9 mouse cellular contexts compared by ENCODE assay signal in genomic region chr19:27395481-27395880, GRCm38 (mm10). TPM values are rescaled to one million over a fixed set of nuclear protein-coding genes. Genes with fewer than 3 reads are reported as not detected.
DNase-seq lines count a peak whose midpoint lies in the region; ATAC-seq lines count a peak whose summit lies in the region.
"Had no signal": no experiment of that assay in that cellular context is flagged by ENCODE, and none has a peak within 500 bp of the region (broad histone marks: within the 10 kb centered on the region; RNA-seq: fewer than 3 reads in every experiment).

No protein-coding gene starts in this region.

- ATAC-seq in heart, embryonic 12.5 days (ENCODE audit: insufficient number of reproducible peaks, low FRiP score) = peak; percentile 53; the same call in 1 of the 2 replicates
- ATAC-seq in embryonic facial prominence, embryonic 15.5 days (ENCODE audit: insufficient number of reproducible peaks, low FRiP score, low TSS enrichment, low read depth) = 0 out of 2 replicates have a peak, but pooled peaks have one; percentile 63
- ATAC-seq in limb, embryonic 15.5 days (ENCODE audit: insufficient number of reproducible peaks, low FRiP score, low TSS enrichment, low read depth) = 0 out of 2 replicates have a peak, but pooled peaks have one; percentile 30

- WGBS in heart, embryonic 12.5 days = 85% methylated on average over 8 of the region's 8 CpGs
- WGBS in embryonic facial prominence, embryonic 15.5 days = 88% methylated on average over 8 of the region's 8 CpGs
- WGBS in limb, embryonic 15.5 days = 88% methylated on average over 8 of the region's 8 CpGs

- DNase-seq in heart, adult 9 months (ENCODE audit: low spot score in 2 of 2) = no peak
- peak; percentile 17 for DNase-seq in A20 (ENCODE audit: low read depth, low spot score)
- no peak for DNase-seq in right cerebral cortex, postnatal 36 days (ENCODE audit: low spot score in 2 of 2)
- DNase-seq in ovary, postnatal 10 days (ENCODE audit: low spot score) = no peak
- no peak for DNase-seq in left cerebral cortex, adult 9 months (ENCODE audit: low spot score in 2 of 2)
- DNase-seq: heart, postnatal 36 days had no signal

- no peak overlapping the region for H3K27ac ChIP-seq in heart, embryonic 12.5 days (ENCODE audit: poor library complexity, severe bottlenecking)
- no peak overlapping the region for H3K27ac ChIP-seq in embryonic facial prominence, embryonic 15.5 days (replicated peaks)
- H3K27ac ChIP-seq in limb, embryonic 15.5 days = no peak overlapping the region

- peaks cover 74% of the 10 kb centered on the region for H3K36me3 ChIP-seq in heart, embryonic 12.5 days
- H3K36me3 ChIP-seq in embryonic facial prominence, embryonic 15.5 days = peaks cover 76% of the 10 kb centered on the region
- H3K36me3 ChIP-seq in limb, embryonic 15.5 days = peaks cover 84% of the 10 kb centered on the region

- peaks cover 16% of the 10 kb centered on the region; the same call in 1 of the 2 replicates for H3K4me1 ChIP-seq in heart, embryonic 12.5 days (replicated peaks)
- H3K4me1 ChIP-seq in embryonic facial prominence, embryonic 15.5 days = no peaks in the 10 kb centered on the region
- H3K4me1 ChIP-seq in limb, embryonic 15.5 days = no peaks in the 10 kb centered on the region

- no peak overlapping the region for H3K9ac ChIP-seq in heart, embryonic 12.5 days
- H3K9ac ChIP-seq in embryonic facial prominence, embryonic 15.5 days = no peak overlapping the region
- no peak overlapping the region for H3K9ac ChIP-seq in limb, embryonic 15.5 days

- H3K4me3 ChIP-seq in heart, embryonic 12.5 days = no peak overlapping the region
- H3K4me3 ChIP-seq in embryonic facial prominence, embryonic 15.5 days (replicated peaks) = no peak overlapping the region
- no peak overlapping the region for H3K4me3 ChIP-seq in limb, embryonic 15.5 days

- no peak overlapping the region for H3K4me2 ChIP-seq in heart, embryonic 12.5 days
- H3K4me2 ChIP-seq in embryonic facial prominence, embryonic 15.5 days (replicated peaks) = no peak overlapping the region
- no peak overlapping the region for H3K4me2 ChIP-seq in limb, embryonic 15.5 days

- H3K27me3 ChIP-seq in heart, embryonic 12.5 days (replicated peaks) = no peaks in the 10 kb centered on the region
- H3K27me3 ChIP-seq in embryonic facial prominence, embryonic 15.5 days = no peaks in the 10 kb centered on the region
- no peaks in the 10 kb centered on the region for H3K27me3 ChIP-seq in limb, embryonic 15.5 days

- no peaks in the 10 kb centered on the region for H3K9me3 ChIP-seq in heart, embryonic 12.5 days (replicated peaks)
- no peaks in the 10 kb centered on the region for H3K9me3 ChIP-seq in embryonic facial prominence, embryonic 15.5 days (replicated peaks)
- H3K9me3 ChIP-seq in limb, embryonic 15.5 days = no peaks in the 10 kb centered on the region

RNA-seq across cellular contexts. Expression of gene Pum3, which starts 34.1 kb away (rescaled TPM):
- polyA plus RNA-seq in heart, embryonic 12.5 days (2016; fragmentation: Nextera tagmentation; extraction: Ambion mirVana) = 56.6 and 61.7 TPM in 2 replicates
- 64.0 and 65.7 TPM in 2 replicates for polyA plus RNA-seq in embryonic facial prominence, embryonic 15.5 days (2015; fragmentation: Nextera tagmentation; extraction: Ambion mirVana)
- 61.1 and 70.7 TPM in 2 replicates for polyA plus RNA-seq in limb, embryonic 15.5 days (2015; fragmentation: Nextera tagmentation; extraction: Ambion mirVana)
